Mouse (Mus musculus): Measurements from ENCODE around the gene Gnb1. TPM values are rescaled to one million over a fixed set of nuclear protein-coding genes. Genes with fewer than 3 reads are reported as not detected.

Gnb1 gene
- polyA plus RNA-seq, 1 experiment from 2014 or later, result 1,179 TPM

Other genes with a start within 250 kb of the Gnb1 start
- 78.5 and 87.4 TPM in 2 replicates for gene Faap20, start 241.6 kb upstream of the Gnb1 start, polyA plus RNA-seq (2015; fragmentation: Nextera tagmentation; extraction: Ambion mirVana)
- gene Prkcz, start 130.0 kb upstream of the Gnb1 start, polyA plus RNA-seq (2015; fragmentation: Nextera tagmentation; extraction: Ambion mirVana), result 86.9 and 95.6 TPM in 2 replicates
- gene Gabrd, start 93.2 kb upstream of the Gnb1 start, polyA plus RNA-seq (2015; fragmentation: Nextera tagmentation; extraction: Ambion mirVana), result 0.19 and 0.20 TPM in 2 replicates
- gene Cfap74, start 82.2 kb upstream of the Gnb1 start, polyA plus RNA-seq (2015; fragmentation: Nextera tagmentation; extraction: Ambion mirVana), result 4.5 and 5.3 TPM in 2 replicates
- 0.44 TPM in 1 of 2 replicates, not detected in the other for gene Tmem52, start 22.2 kb upstream of the Gnb1 start, polyA plus RNA-seq (2015; fragmentation: Nextera tagmentation; extraction: Ambion mirVana)
- gene Nadk, start 71.0 kb downstream of the Gnb1 start, polyA plus RNA-seq (2015; fragmentation: Nextera tagmentation; extraction: Ambion mirVana), result 82.9 and 88.7 TPM in 2 replicates
- gene Slc35e2, start 110.1 kb downstream of the Gnb1 start, polyA plus RNA-seq (2015; fragmentation: Nextera tagmentation; extraction: Ambion mirVana), result 15.3 and 17.5 TPM in 2 replicates
- gene Cdk11b, start 133.5 kb downstream of the Gnb1 start, polyA plus RNA-seq (2015; fragmentation: Nextera tagmentation; extraction: Ambion mirVana), result 54.6 and 56.2 TPM in 2 replicates
- gene Gm10563, start 154.0 kb downstream of the Gnb1 start, polyA plus RNA-seq (2015; fragmentation: Nextera tagmentation; extraction: Ambion mirVana), result not detected in 2 replicates
- 3.8 and 5.5 TPM in 2 replicates for gene Mmp23, start 162.0 kb downstream of the Gnb1 start, polyA plus RNA-seq (2015; fragmentation: Nextera tagmentation; extraction: Ambion mirVana)
- gene Mib2, start 177.8 kb downstream of the Gnb1 start, polyA plus RNA-seq (2015; fragmentation: Nextera tagmentation; extraction: Ambion mirVana), result 61.0 and 62.1 TPM in 2 replicates
- gene Fndc10, start 203.0 kb downstream of the Gnb1 start, polyA plus RNA-seq (2015; fragmentation: Nextera tagmentation; extraction: Ambion mirVana), result 15.7 and 17.1 TPM in 2 replicates
- 151 and 155 TPM in 2 replicates for gene Ssu72, start 213.4 kb downstream of the Gnb1 start, polyA plus RNA-seq (2015; fragmentation: Nextera tagmentation; extraction: Ambion mirVana)
- 24.8 and 24.9 TPM in 2 replicates for gene Tmem240, start 243.4 kb downstream of the Gnb1 start, polyA plus RNA-seq (2015; fragmentation: Nextera tagmentation; extraction: Ambion mirVana)

All from midbrain, embryonic 15.5 days (tissue).